ENCODE assay signal across 11 mouse cellular contexts in genomic region chr17:26849106-26849745, GRCm38 (mm10). TPM values are rescaled to one million over a fixed set of nuclear protein-coding genes. Genes with fewer than 3 reads are reported as not detected.
A peak's percentile ranks its signal among the peaks of the same experiment; 100 is the strongest.
DNase-seq lines count a peak whose midpoint lies in the region; ATAC-seq lines count a peak whose summit lies in the region.
"Had no signal": no experiment of that assay in that cellular context is flagged by ENCODE, and none has a peak within 500 bp of the region (broad histone marks: within the 10 kb centered on the region; RNA-seq: fewer than 3 reads in every experiment).

No protein-coding gene starts in this region.

- WGBS in hindbrain, embryonic 11.5 days = 3% methylated on average over 19 of the region's 19 CpGs
- 3% methylated on average over 19 of the region's 19 CpGs for WGBS in hindbrain, embryonic 14.5 days
- 3% methylated on average over 19 of the region's 19 CpGs for WGBS in embryonic facial prominence, embryonic 10.5 days
- WGBS in midbrain, embryonic 12.5 days = 3% methylated on average over 19 of the region's 19 CpGs

- H3K4me3 ChIP-seq in hindbrain, embryonic 11.5 days (ENCODE audit: low read depth, low read length) = peak overlapping the region; percentile 2; the same call in 1 of the 2 replicates
- no peak overlapping the region; the same call in 1 of the 2 replicates for H3K4me3 ChIP-seq in hindbrain, embryonic 14.5 days (replicated peaks; ENCODE audit: low read length)
- peak overlapping the region; percentile 42 for H3K4me3 ChIP-seq in embryonic facial prominence, embryonic 10.5 days
- H3K4me3 ChIP-seq in midbrain, embryonic 12.5 days = peak overlapping the region; percentile 26
- H3K4me3 ChIP-seq: left cerebral cortex, adult 2 months had no signal

- H3K9ac ChIP-seq in hindbrain, embryonic 11.5 days (ENCODE audit: low read depth, low read length) = no peak overlapping the region
- H3K9ac ChIP-seq in hindbrain, embryonic 14.5 days = no peak overlapping the region
- H3K9ac ChIP-seq in midbrain, embryonic 12.5 days (replicated peaks) = no peak overlapping the region

- DNase-seq in hindbrain, embryonic 11.5 days (ENCODE audit: low spot score) = peak; percentile 48
- no peak for DNase-seq in hindbrain, embryonic 14.5 days (ENCODE audit: low spot score)
- no peak for DNase-seq in embryonic facial prominence, embryonic 10.5 days (ENCODE audit: low spot score)
- DNase-seq in heart, postnatal 4 days = peak; percentile 36
- DNase-seq in adrenal gland, postnatal 4 days (ENCODE audit: low spot score in 2 of 2) = no peak
- no peak for DNase-seq in frontal cortex, postnatal 36 days (ENCODE audit: low spot score in 2 of 2)
- DNase-seq in cerebellum, adult 8-10 months = no peak
- DNase-seq: gastrocnemius, postnatal 14 days had no signal

- no peaks in the 10 kb centered on the region for H3K36me3 ChIP-seq in hindbrain, embryonic 11.5 days (ENCODE audit: control insufficient read depth, insufficient read depth, low read length)
- H3K36me3 ChIP-seq in hindbrain, embryonic 14.5 days (replicated peaks; ENCODE audit: control insufficient read depth, insufficient read depth) = no peaks in the 10 kb centered on the region
- no peaks in the 10 kb centered on the region for H3K36me3 ChIP-seq in embryonic facial prominence, embryonic 10.5 days (replicated peaks)
- no peaks in the 10 kb centered on the region for H3K36me3 ChIP-seq in midbrain, embryonic 12.5 days

- no peak for ATAC-seq in hindbrain, embryonic 11.5 days (ENCODE audit: low FRiP score)
- ATAC-seq in hindbrain, embryonic 14.5 days (ENCODE audit: low FRiP score) = no peak
- ATAC-seq in midbrain, embryonic 12.5 days (ENCODE audit: low FRiP score, low read depth) = no peak

- no peak overlapping the region for H3K27ac ChIP-seq in hindbrain, embryonic 11.5 days (ENCODE audit: low read depth, low read length)
- H3K27ac ChIP-seq in hindbrain, embryonic 14.5 days = no peak overlapping the region
- H3K27ac ChIP-seq in embryonic facial prominence, embryonic 10.5 days (replicated peaks) = no peak overlapping the region
- no peak overlapping the region for H3K27ac ChIP-seq in midbrain, embryonic 12.5 days (replicated peaks)
- H3K27ac ChIP-seq: left cerebral cortex, adult 2 months had no signal

- no peak overlapping the region for H3K4me2 ChIP-seq in hindbrain, embryonic 11.5 days (replicated peaks; ENCODE audit: low read depth, low read length)
- no peak overlapping the region for H3K4me2 ChIP-seq in hindbrain, embryonic 14.5 days (replicated peaks)
- peak overlapping the region; percentile 43 for H3K4me2 ChIP-seq in midbrain, embryonic 12.5 days (replicated peaks)

- no peaks in the 10 kb centered on the region for H3K9me3 ChIP-seq in hindbrain, embryonic 11.5 days (ENCODE audit: control insufficient read depth, low read length)
- H3K9me3 ChIP-seq in hindbrain, embryonic 14.5 days (ENCODE audit: control insufficient read depth, low read length) = no peaks in the 10 kb centered on the region
- no peaks in the 10 kb centered on the region for H3K9me3 ChIP-seq in embryonic facial prominence, embryonic 10.5 days
- no peaks in the 10 kb centered on the region for H3K9me3 ChIP-seq in midbrain, embryonic 12.5 days

- H3K4me1 ChIP-seq in hindbrain, embryonic 11.5 days (replicated peaks; ENCODE audit: control insufficient read depth, insufficient read depth, low read length) = no peaks in the 10 kb centered on the region; the same call in 1 of the 2 replicates
- H3K4me1 ChIP-seq in hindbrain, embryonic 14.5 days (replicated peaks; ENCODE audit: control insufficient read depth, insufficient read depth, low read length) = no peaks in the 10 kb centered on the region
- peaks cover 22% of the 10 kb centered on the region for H3K4me1 ChIP-seq in embryonic facial prominence, embryonic 10.5 days
- peaks cover 18% of the 10 kb centered on the region for H3K4me1 ChIP-seq in midbrain, embryonic 12.5 days

- H3K27me3 ChIP-seq in hindbrain, embryonic 11.5 days (ENCODE audit: control insufficient read depth, insufficient read depth, low read length) = peaks cover 88% of the 10 kb centered on the region
- peaks cover 95% of the 10 kb centered on the region for H3K27me3 ChIP-seq in hindbrain, embryonic 14.5 days (ENCODE audit: control insufficient read depth, insufficient read depth, low read length)
- H3K27me3 ChIP-seq in embryonic facial prominence, embryonic 10.5 days (replicated peaks; ENCODE audit: low read depth, poor library complexity, severe bottlenecking) = peaks cover 97% of the 10 kb centered on the region
- H3K27me3 ChIP-seq in midbrain, embryonic 12.5 days = peaks cover 89% of the 10 kb centered on the region

RNA-seq across cellular contexts. Expression of gene Nkx2-5, which starts 4.4 kb away (rescaled TPM):
- polyA plus RNA-seq in hindbrain, embryonic 11.5 days (2014; fragmentation: Nextera tagmentation; extraction: Ambion mirVana) = not detected in 2 replicates
- polyA plus RNA-seq in hindbrain, embryonic 14.5 days (2014; fragmentation: Nextera tagmentation; extraction: Ambion mirVana) = not detected in 2 replicates
- polyA plus RNA-seq in embryonic facial prominence, embryonic 10.5 days (2016; fragmentation: Nextera tagmentation; extraction: Ambion mirVana) = 0.48 and 0.75 TPM in 2 replicates
- 100 to 1,000 TPM; 123 to 128 TPM for total RNA-seq in heart, postnatal 4 days (2021)
- polyA plus RNA-seq in midbrain, embryonic 12.5 days (2016; fragmentation: Nextera tagmentation; extraction: Ambion mirVana) = not detected in 2 replicates
- not detected for total RNA-seq in adrenal gland, postnatal 4 days (2021)
- total RNA-seq: gastrocnemius, postnatal 14 days; left cerebral cortex, adult 2 months; MEL had no signal

Comparison
In these comparisons a context has a peak if more than half of its experiments do, and no peak if none do; other contexts are left out.
1. DNase-seq: peak in hindbrain, embryonic 11.5 days (single experiment) and heart, postnatal 4 days (single experiment); none in hindbrain, embryonic 14.5 days (single experiment), embryonic facial prominence, embryonic 10.5 days (single experiment), adrenal gland, postnatal 4 days (0 of 2), frontal cortex, postnatal 36 days (0 of 2) and cerebellum, adult 8-10 months (single experiment).